Mouse (Mus musculus) lung, embryonic 16.5 days (tissue): ENCODE results near the gene 9330182L06Rik. TPM values are rescaled to one million over a fixed set of nuclear protein-coding genes. Genes with fewer than 3 reads are reported as not detected.

ENCODE experiments used
- ATAC-seq: fragments of 200-750 bp; cut with Nextera tagmentation; 2 replicates; pipeline ENCODE4 v1.8.0; 2017; ENCODE audit warnings: low read depth, mild to moderate bottlenecking, moderate library complexity
- H3K27ac ChIP-seq: fragments of 300-500 bp; sonication (generic); 2 replicates; pipeline ENCODE4 v1.5.1; 2014; ENCODE audit warnings: mild to moderate bottlenecking, control low read depth, low read length
- H3K27me3 ChIP-seq: fragments of 300-500 bp; sonication (generic); 2 replicates; pipeline ENCODE4 v1.6.1; 2014; ENCODE audit warnings: low read depth, low read length, mixed read lengths; ENCODE audit not compliant: control insufficient read depth, insufficient read depth
- H3K36me3 ChIP-seq: fragments of 300-500 bp; sonication (generic); 2 replicates; pipeline ENCODE4 v1.6.1; 2014; ENCODE audit warnings: low read length; ENCODE audit not compliant: control insufficient read depth, insufficient read depth
- H3K4me1 ChIP-seq: fragments of 300-500 bp; sonication (generic); replicated peaks from 2 replicates; pipeline ENCODE4 v1.6.1; 2014; ENCODE audit warnings: low read length, mixed read lengths; ENCODE audit not compliant: control insufficient read depth, insufficient read depth
- H3K4me2 ChIP-seq: fragments of 300-500 bp; sonication (generic); 2 replicates; pipeline ENCODE4 v1.6.1; 2014; ENCODE audit warnings: low read depth, low read length, control low read depth
- H3K4me3 ChIP-seq: fragments of 300-500 bp; sonication (generic); 2 replicates; pipeline ENCODE4 v1.5.1; 2014; ENCODE audit warnings: mild to moderate bottlenecking, low read length, control low read depth
- H3K9ac ChIP-seq: fragments of 300-500 bp; sonication (generic); 2 replicates; pipeline ENCODE4 v1.6.1; 2014; ENCODE audit warnings: low read length, control low read depth
- H3K9me3 ChIP-seq: fragments of 300-500 bp; sonication (generic); 2 replicates; pipeline ENCODE4 v1.6.1; 2016; ENCODE audit warnings: low read length; ENCODE audit not compliant: control insufficient read depth
- WGBS: fragments of 180-500 bp; shearing (Covaris S2); extraction: QIAGEN DNeasy Blood & Tissue Kit; methylation state at CpG from one replicate; pipeline ENCODE4 v1.1.7; 2014; 5-methylcytosine and 5-hydroxymethylcytosine counted together
- microRNA counts: library from miRNA; unstranded; fragments of <30 nt; microRNA quantifications from one replicate; lab custom pipeline; 2016
- microRNA-seq: library from miRNA; unstranded; fragments of <30 nt; microRNA quantifications from one replicate; pipeline ENCODE4, GENCODE M21; 2016
- polyA plus RNA-seq: library from polyadenylated mRNA; unstranded; fragments of >200 nt; fragmentation: Nextera tagmentation; extraction: Ambion mirVana; gene quantifications from 2 replicates; pipeline ENCODE4 v1.2.1, GENCODE M21; 2015

Gene 9330182L06Rik
- polyA plus RNA-seq, 1 experiment from 2014 or later = 3.2 TPM

DNA sequence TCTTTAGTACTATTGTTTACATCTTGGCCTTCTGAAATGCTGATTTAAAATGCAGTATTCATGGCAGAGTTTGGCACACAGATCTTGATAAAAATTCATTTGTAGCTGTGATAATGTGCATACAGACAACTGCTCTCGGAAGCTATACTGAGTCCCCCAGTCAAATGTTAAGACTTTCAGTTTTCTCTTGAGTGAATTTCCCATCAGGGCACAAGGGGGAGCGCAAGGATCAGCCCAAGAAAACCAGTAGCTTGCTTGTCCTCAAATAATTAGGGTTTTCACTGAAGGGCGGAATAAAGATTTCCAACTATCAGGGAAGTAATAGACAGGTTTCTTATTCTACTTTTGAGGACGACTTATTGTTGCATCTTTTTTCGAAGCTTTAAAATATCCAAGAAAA is 183.7 kb downstream of the 9330182L06Rik start:
- WGBS = 69% methylated on average over 5 of the region's 5 CpGs
- Histone ChIP-seq H3K27ac (no peak overlapping the region), H3K9ac (no peak overlapping the region), H3K9me3 (no peaks in the 10 kb centered on the region), H3K27me3 (no peaks in the 10 kb centered on the region), H3K4me2 (no peak overlapping the region), H3K4me3 (no peak overlapping the region), H3K36me3 (no peaks in the 10 kb centered on the region), H3K4me1 (no peaks in the 10 kb centered on the region)
- ATAC-seq = no peak

DNA sequence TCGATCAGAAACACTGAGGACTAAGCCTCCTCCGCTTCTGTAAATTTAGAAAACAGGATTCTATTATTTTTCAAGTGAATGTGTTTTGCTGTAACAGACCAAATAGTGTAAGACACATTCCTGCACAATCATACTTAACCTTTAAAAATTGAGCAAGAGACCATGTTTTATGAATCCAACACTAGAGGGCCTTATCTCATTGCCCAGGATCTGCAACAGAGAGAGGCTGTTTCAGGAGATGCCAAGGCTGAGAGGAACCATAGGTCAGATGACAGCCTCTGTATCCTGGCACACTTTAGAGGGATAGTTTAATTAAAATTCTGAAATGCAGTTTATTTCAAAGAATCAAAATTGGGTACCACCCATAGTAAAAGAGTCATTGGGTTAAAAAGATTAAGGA is 187.4 kb downstream of the 9330182L06Rik start:
- Histone ChIP-seq H3K9ac (no peak overlapping the region), H3K27me3 (no peaks in the 10 kb centered on the region), H3K9me3 (no peaks in the 10 kb centered on the region), H3K4me3 (no peak overlapping the region), H3K27ac (no peak overlapping the region), H3K4me2 (no peak overlapping the region), H3K4me1 (no peaks in the 10 kb centered on the region), H3K36me3 (no peaks in the 10 kb centered on the region)
- 82% methylated on average over 2 of the region's 2 CpGs for WGBS
- no peak for ATAC-seq

DNA sequence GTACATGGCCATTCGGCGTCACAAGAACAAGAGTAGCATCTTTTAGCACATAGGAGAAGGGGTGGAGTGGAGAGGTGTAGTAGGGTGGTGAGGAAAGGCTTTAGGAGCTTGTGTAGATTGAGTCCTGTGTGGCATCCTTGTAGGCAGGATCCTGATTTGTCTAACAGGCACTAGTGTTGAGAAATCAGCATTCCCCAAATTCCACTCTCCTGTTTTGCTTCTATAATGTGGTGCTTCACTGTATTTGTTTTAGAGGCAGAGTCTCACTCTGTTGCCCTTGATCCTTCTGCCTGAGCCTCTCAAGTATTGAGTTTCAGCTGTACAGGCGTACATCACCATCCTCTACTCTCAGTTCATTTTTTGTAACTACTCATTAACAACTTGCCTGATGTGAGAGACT is 211.7 kb downstream of the 9330182L06Rik start:
- Histone ChIP-seq H3K4me2 (no peak overlapping the region), H3K36me3 (no peaks in the 10 kb centered on the region), H3K27me3 (no peaks in the 10 kb centered on the region), H3K4me1 (no peaks in the 10 kb centered on the region), H3K27ac (no peak overlapping the region), H3K4me3 (no peak overlapping the region), H3K9ac (no peak overlapping the region), H3K9me3 (no peaks in the 10 kb centered on the region)
- WGBS = 54% methylated on average over 3 of the region's 3 CpGs
- no peak for ATAC-seq

DNA sequence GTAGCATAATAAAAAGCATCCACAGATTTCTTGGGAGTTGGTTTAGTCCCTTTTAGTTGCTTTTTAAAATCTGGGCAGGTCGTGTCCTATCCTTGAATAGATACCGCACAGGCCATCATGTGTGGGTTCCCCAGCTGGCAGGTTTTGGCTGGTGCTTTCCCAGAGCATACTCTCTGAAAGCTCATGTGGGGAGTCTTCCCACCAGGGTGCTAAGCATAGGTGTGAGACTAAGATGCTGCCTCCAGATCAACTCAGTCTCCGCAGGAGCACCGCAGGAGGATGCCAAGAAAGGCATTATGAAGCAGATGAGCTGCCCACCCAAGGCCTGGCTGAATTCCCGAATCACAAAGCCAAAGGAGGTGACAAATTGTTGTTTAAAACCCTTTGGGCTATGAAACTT is 229.5 kb downstream of the 9330182L06Rik start:
- no peak overlapping the region for H3K27ac ChIP-seq
- H3K36me3 ChIP-seq = no peaks in the 10 kb centered on the region
- H3K4me2 ChIP-seq = no peak overlapping the region
- H3K4me3 ChIP-seq = no peak overlapping the region
- H3K4me1 ChIP-seq = no peaks in the 10 kb centered on the region
- no peak for ATAC-seq
- no peak overlapping the region for H3K9ac ChIP-seq
- no peaks in the 10 kb centered on the region for H3K9me3 ChIP-seq
- 26% methylated on average over 5 of the region's 5 CpGs for WGBS
- H3K27me3 ChIP-seq = no peaks in the 10 kb centered on the region

DNA sequence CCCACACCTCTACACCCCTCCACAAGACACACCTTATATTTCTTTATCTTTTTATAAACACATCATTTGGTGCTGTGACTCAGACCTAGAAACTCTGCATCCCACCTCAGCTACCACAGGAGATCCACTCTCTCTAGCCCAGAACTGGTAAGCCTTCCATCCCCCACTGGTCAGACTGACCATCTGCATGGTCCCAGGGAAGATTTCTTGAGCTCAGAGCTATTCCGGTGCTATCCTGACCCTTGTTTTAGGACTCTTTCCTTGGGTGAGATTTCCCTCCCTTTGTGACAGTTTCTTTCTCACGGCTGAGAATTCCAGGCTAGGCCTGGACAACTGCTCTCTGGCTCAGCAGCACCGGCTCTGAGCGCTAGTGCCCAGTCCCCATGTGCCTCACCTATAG is 231.3 kb downstream of the 9330182L06Rik start:
- ATAC-seq = no peak
- no peaks in the 10 kb centered on the region for H3K27me3 ChIP-seq
- no peak overlapping the region for H3K9ac ChIP-seq
- H3K36me3 ChIP-seq = no peaks in the 10 kb centered on the region
- H3K27ac ChIP-seq = no peak overlapping the region
- H3K4me1 ChIP-seq = no peaks in the 10 kb centered on the region
- H3K9me3 ChIP-seq = no peaks in the 10 kb centered on the region
- H3K4me3 ChIP-seq = no peak overlapping the region
- 63% methylated on average over 4 of the region's 4 CpGs for WGBS
- H3K4me2 ChIP-seq = no peak overlapping the region

DNA sequence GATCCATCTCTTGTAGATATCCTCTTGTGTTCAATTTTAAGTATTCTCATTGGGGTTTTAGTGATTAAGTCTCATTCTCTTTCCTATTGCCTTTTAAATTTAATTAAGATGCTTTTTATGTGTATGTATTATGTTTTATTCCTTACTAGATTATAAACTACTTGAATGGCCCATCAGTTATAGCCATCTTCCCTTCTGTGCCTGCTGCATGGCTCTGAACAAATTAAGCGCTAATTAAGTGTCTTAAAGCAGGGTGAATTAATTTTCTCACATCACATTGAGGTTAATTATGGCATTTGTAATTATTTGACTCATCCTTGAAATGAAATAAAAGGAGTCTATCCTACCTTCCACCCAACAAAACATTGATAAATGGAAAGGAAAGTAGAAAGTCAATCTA is 245.1 kb downstream of the 9330182L06Rik start:
- no peaks in the 10 kb centered on the region for H3K4me1 ChIP-seq
- H3K9me3 ChIP-seq = no peaks in the 10 kb centered on the region
- no peak overlapping the region for H3K4me2 ChIP-seq
- no peaks in the 10 kb centered on the region for H3K27me3 ChIP-seq
- H3K36me3 ChIP-seq = no peaks in the 10 kb centered on the region
- H3K4me3 ChIP-seq = no peak overlapping the region
- no peak overlapping the region for H3K9ac ChIP-seq
- WGBS = 89% methylated on average over 1 of the region's 1 CpGs
- ATAC-seq = no peak
- H3K27ac ChIP-seq = no peak overlapping the region

DNA sequence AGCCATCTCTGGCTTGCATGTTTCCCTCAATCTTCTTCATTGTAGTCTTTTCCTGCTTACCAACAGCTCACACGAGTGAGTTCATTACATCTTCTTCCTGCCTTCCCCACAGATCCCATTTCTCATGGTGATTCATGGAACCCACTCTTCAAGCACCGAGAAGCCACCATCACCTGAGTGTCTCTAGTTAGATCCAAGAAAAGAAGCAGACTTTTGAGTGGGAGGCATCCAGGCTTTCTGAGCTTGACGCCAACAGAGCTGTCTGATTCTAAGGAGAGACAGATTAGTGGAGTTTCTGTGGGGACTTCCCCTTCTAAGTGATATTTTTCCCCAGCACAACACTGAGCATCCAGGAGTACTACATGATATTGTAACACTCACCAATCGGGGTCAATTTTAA is 259.6 kb downstream of the 9330182L06Rik start:
- ATAC-seq = no peak
- Histone ChIP-seq H3K27ac (no peak overlapping the region), H3K4me3 (no peak overlapping the region), H3K9me3 (no peaks in the 10 kb centered on the region), H3K36me3 (no peaks in the 10 kb centered on the region), H3K4me2 (no peak overlapping the region), H3K9ac (no peak overlapping the region), H3K4me1 (no peaks in the 10 kb centered on the region), H3K27me3 (no peaks in the 10 kb centered on the region)
- 69% methylated on average over 4 of the region's 4 CpGs for WGBS

MicroRNAs encoded within 50 kb of the gene (microRNA counts, 519-probe panel; counts per million panel counts)
- microRNA mmu-miR-879 (lab: Ali Mortazavi, UCI) = not detected

Small RNAs within 50 kb of the gene (microRNA-seq; reads per million reads assigned to microRNA genes)
- 1.4 reads per million for gene Mir879

Other genes starting within 250 kb of the 9330182L06Rik start
- gene Tmem243, start 165.4 kb upstream of the 9330182L06Rik start, polyA plus RNA-seq = 23.8 and 45.6 TPM in 2 replicates
- gene Dmtf1, start 104.3 kb upstream of the 9330182L06Rik start, polyA plus RNA-seq = 44.9 and 48.9 TPM in 2 replicates